Mouse (Mus musculus): ENCODE results near the gene Atp8a2. TPM values are rescaled to one million over a fixed set of nuclear protein-coding genes. Genes with fewer than 3 reads are reported as not detected.
"Not testable (repeated sequence)": the region's sequence is repeated elsewhere in the genome, so short reads cannot be mapped to it uniquely, and the experiment has no call there.

Gene Atp8a2
- polyA plus RNA-seq, 2 experiments: 0.70 to 1.7 TPM

DNA sequence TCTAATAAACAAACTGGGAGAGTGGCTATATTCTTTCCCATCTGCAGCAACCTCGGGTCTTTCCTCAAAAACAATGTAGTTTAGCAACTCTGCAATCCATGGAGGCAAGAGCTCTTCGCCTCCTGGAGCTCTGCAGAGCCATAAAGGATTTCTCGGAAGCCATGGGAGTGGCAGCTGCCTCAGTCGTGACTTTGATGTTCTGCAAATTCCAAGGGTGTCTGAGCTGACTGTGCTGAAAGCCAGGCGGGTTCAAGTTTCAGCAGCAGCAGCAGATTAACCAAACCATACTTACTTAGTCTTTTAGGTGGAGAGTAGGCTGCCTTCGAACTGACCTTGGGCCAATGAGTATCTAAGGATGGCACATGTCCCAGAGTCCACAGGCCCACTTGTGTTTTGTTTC lies 264.6 kb downstream of the Atp8a2 start:
- Histone ChIP-seq H3K27ac (replicated peaks; ENCODE audit: low read depth, low read length) (no peak overlapping the region), H3K27me3 (ENCODE audit: control insufficient read depth, insufficient read depth, low read length) (no peaks in the 10 kb centered on the region; the same call in 1 of the 2 replicates), H3K9me3 (ENCODE audit: control insufficient read depth, low read length) (no peaks in the 10 kb centered on the region), H3K9ac (ENCODE audit: low read depth, low read length, severe bottlenecking) (no peak overlapping the region), H3K4me1 (ENCODE audit: control insufficient read depth, insufficient read depth, low read length) (peaks cover 33% of the 10 kb centered on the region), H3K4me3 (replicated peaks; ENCODE audit: low read length) (no peak overlapping the region), H3K36me3 (ENCODE audit: control insufficient read depth, insufficient read depth, low read length) (no peaks in the 10 kb centered on the region), H3K4me2 (replicated peaks; ENCODE audit: low read depth, low read length, severe bottlenecking) (peak overlapping the region; percentile 21; the same call in 1 of the 2 replicates)
- no peak for TF ChIP-seq POLR2A (IDR thresholded peaks at IDR 0.05; ENCODE audit: borderline replicate concordance, extremely low read depth, insufficient read depth, insufficient read length)
- DNase-seq (ENCODE audit: low spot score) (peak; percentile 48), ATAC-seq (ENCODE audit: low FRiP score, low read depth) (peak; percentile 73)
- 5% methylated on average over 6 of the region's 6 CpGs for WGBS

GRCm38 (mm10) chr14:59931412-59932058 lies 265.4 kb downstream of the Atp8a2 start:
- H3K27ac ChIP-seq (replicated peaks; ENCODE audit: low read depth, low read length): no peak overlapping the region

GRCm38 (mm10) chr14:59929190-59929589 lies 267.8 kb downstream of the Atp8a2 start:
- H3K4me3 ChIP-seq (replicated peaks; ENCODE audit: low read length); H3K36me3 ChIP-seq (ENCODE audit: control insufficient read depth, insufficient read depth, low read length); H3K9ac ChIP-seq (ENCODE audit: low read depth, low read length, severe bottlenecking); H3K9me3 ChIP-seq (ENCODE audit: control insufficient read depth, low read length); H3K27me3 ChIP-seq (ENCODE audit: control insufficient read depth, insufficient read depth, low read length); H3K27ac ChIP-seq (replicated peaks; ENCODE audit: low read depth, low read length); H3K4me2 ChIP-seq (replicated peaks; ENCODE audit: low read depth, low read length, severe bottlenecking); DNase-seq (ENCODE audit: low spot score); ATAC-seq (ENCODE audit: low FRiP score, low read depth): not testable (repeated sequence)
- H3K4me1 ChIP-seq (ENCODE audit: control insufficient read depth, insufficient read depth, low read length): peaks cover 28% of the 10 kb centered on the region
- 64% methylated on average over 1 of the region's 1 CpGs for WGBS

More at GRCm38 (mm10) chr14:59931412-59932058, 265.4 kb downstream of the Atp8a2 start:
- ATAC-seq (ENCODE audit: low FRiP score, low read depth): peak; percentile 68
- 36% methylated on average over 13 of the region's 13 CpGs for WGBS
- Histone ChIP-seq H3K4me2 (replicated peaks; ENCODE audit: low read depth, low read length, severe bottlenecking) (peak overlapping the region; percentile 21; the same call in 1 of the 2 replicates), H3K27me3 (ENCODE audit: control insufficient read depth, insufficient read depth, low read length) (no peaks in the 10 kb centered on the region; the same call in 1 of the 2 replicates), H3K4me3 (replicated peaks; ENCODE audit: low read length) (no peak overlapping the region), H3K4me1 (ENCODE audit: control insufficient read depth, insufficient read depth, low read length) (peaks cover 33% of the 10 kb centered on the region), H3K9me3 (ENCODE audit: control insufficient read depth, low read length) (no peaks in the 10 kb centered on the region), H3K9ac (ENCODE audit: low read depth, low read length, severe bottlenecking) (no peak overlapping the region), H3K36me3 (ENCODE audit: control insufficient read depth, insufficient read depth, low read length) (no peaks in the 10 kb centered on the region)
- peak; percentile 78 for DNase-seq (ENCODE audit: low spot score)
- no peak for TF ChIP-seq POLR2A (IDR thresholded peaks at IDR 0.05; ENCODE audit: borderline replicate concordance, extremely low read depth, insufficient read depth, insufficient read length)

DNA sequence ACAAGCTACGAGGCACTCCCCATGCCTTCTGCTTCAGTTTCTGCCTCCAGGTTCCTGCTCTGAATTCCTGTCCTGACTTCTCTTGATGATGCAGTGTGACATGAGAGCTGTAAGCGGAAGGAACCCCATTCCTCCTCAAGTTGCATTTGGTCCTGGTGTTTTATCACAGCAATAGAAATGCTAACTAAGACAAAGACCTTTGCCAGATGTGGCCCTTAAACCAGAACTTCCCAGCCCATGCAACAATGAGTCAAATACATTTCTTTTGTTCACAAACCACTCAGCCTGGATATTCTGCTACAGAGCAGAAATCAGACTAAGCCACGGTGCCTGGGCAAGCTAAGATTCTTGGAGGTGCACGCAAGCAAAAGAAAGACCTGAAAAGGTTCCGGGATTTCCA lies 268.2 kb downstream of the Atp8a2 start:
- H3K9me3 ChIP-seq (ENCODE audit: control insufficient read depth, low read length): no peaks in the 10 kb centered on the region
- H3K4me2 ChIP-seq (replicated peaks; ENCODE audit: low read depth, low read length, severe bottlenecking): no peak overlapping the region
- WGBS: 76% methylated on average over 5 of the region's 5 CpGs
- H3K27me3 ChIP-seq (ENCODE audit: control insufficient read depth, insufficient read depth, low read length): no peaks in the 10 kb centered on the region
- H3K9ac ChIP-seq (ENCODE audit: low read depth, low read length, severe bottlenecking): no peak overlapping the region
- H3K4me1 ChIP-seq (ENCODE audit: control insufficient read depth, insufficient read depth, low read length): peaks cover 26% of the 10 kb centered on the region
- no peaks in the 10 kb centered on the region for H3K36me3 ChIP-seq (ENCODE audit: control insufficient read depth, insufficient read depth, low read length)
- H3K4me3 ChIP-seq (replicated peaks; ENCODE audit: low read length): no peak overlapping the region
- no peak for TF ChIP-seq POLR2A (IDR thresholded peaks at IDR 0.05; ENCODE audit: borderline replicate concordance, extremely low read depth, insufficient read depth, insufficient read length)
- H3K27ac ChIP-seq (replicated peaks; ENCODE audit: low read depth, low read length): no peak overlapping the region
- ATAC-seq (ENCODE audit: low FRiP score, low read depth) (no peak), DNase-seq (ENCODE audit: low spot score) (no peak)

- 88% methylated on average over 5 of the region's 5 CpGs for WGBS
- H3K9ac ChIP-seq (ENCODE audit: low read depth, low read length, severe bottlenecking): no peak overlapping the region
- peaks cover 16% of the 10 kb centered on the region for H3K4me1 ChIP-seq (ENCODE audit: control insufficient read depth, insufficient read depth, low read length)
Measured at GRCm38 (mm10) chr14:59927804-59928203, 269.2 kb downstream of the Atp8a2 start.

More at GRCm38 (mm10) chr14:59927804-59928203, 269.2 kb downstream of the Atp8a2 start:
- Histone ChIP-seq H3K27me3 (ENCODE audit: control insufficient read depth, insufficient read depth, low read length) (no peaks in the 10 kb centered on the region), H3K4me3 (replicated peaks; ENCODE audit: low read length) (no peak overlapping the region), H3K9me3 (ENCODE audit: control insufficient read depth, low read length) (no peaks in the 10 kb centered on the region), H3K36me3 (ENCODE audit: control insufficient read depth, insufficient read depth, low read length) (no peaks in the 10 kb centered on the region), H3K27ac (replicated peaks; ENCODE audit: low read depth, low read length) (no peak overlapping the region), H3K4me2 (replicated peaks; ENCODE audit: low read depth, low read length, severe bottlenecking) (no peak overlapping the region)
- ATAC-seq (ENCODE audit: low FRiP score, low read depth) (no peak), DNase-seq (ENCODE audit: low spot score) (no peak)
- no peak for TF ChIP-seq POLR2A (IDR thresholded peaks at IDR 0.05; ENCODE audit: borderline replicate concordance, extremely low read depth, insufficient read depth, insufficient read length)
